Mouse (Mus musculus) forebrain, embryonic 14.5 days (tissue): ENCODE measurements around the gene Ifitm2. TPM values are rescaled to one million over a fixed set of nuclear protein-coding genes. Genes with fewer than 3 reads are reported as not detected.

Experiments
- ATAC-seq: fragments of 200-750 bp; cut with Nextera tagmentation; 2 replicates; pipeline ENCODE4 v1.8.0; 2017; ENCODE audit warnings: mild to moderate bottlenecking, moderate library complexity
- DNase-seq: peaks from one replicate; pipeline ENCODE4 v3.0.0-alpha.2; 2015; ENCODE audit warnings: low spot score
- H3K27ac ChIP-seq: fragments of 300-500 bp; sonication (generic); 2 replicates; pipeline ENCODE4 v1.5.1; 2014; ENCODE audit warnings: low read depth, mild to moderate bottlenecking, control low read depth, low read length, moderate library complexity
- H3K27me3 ChIP-seq: fragments of 300-500 bp; sonication (generic); replicated peaks from 2 replicates; pipeline ENCODE4 v1.6.1; 2014; ENCODE audit warnings: low read length, control low read depth, mixed read lengths; ENCODE audit not compliant: control insufficient read depth, insufficient read depth
- H3K36me3 ChIP-seq: fragments of 300-500 bp; sonication (generic); 2 replicates; pipeline ENCODE4 v1.6.1; 2014; ENCODE audit warnings: low read length, control low read depth; ENCODE audit not compliant: control insufficient read depth, insufficient read depth
- H3K4me1 ChIP-seq: fragments of 300-500 bp; sonication (generic); 2 replicates; pipeline ENCODE4 v1.6.1; 2014; ENCODE audit warnings: antibody characterized with exemption, low read length, control low read depth; ENCODE audit not compliant: control insufficient read depth, insufficient read depth
- H3K4me2 ChIP-seq: fragments of 300-500 bp; sonication (generic); 2 replicates; pipeline ENCODE4 v1.6.1; 2014; ENCODE audit warnings: mild to moderate bottlenecking, control low read depth, low read length
- H3K4me3 ChIP-seq: fragments of 300-500 bp; sonication (generic); 2 replicates; pipeline ENCODE4 v1.5.1; 2014; ENCODE audit warnings: low read depth, low read length, control low read depth
- H3K9ac ChIP-seq: fragments of 300-500 bp; sonication (generic); 2 replicates; pipeline ENCODE4 v1.6.1; 2014; ENCODE audit warnings: mild to moderate bottlenecking, low read length, control low read depth, moderate library complexity
- H3K9me3 ChIP-seq: fragments of 300-500 bp; sonication (generic); replicated peaks from 2 replicates; pipeline ENCODE4 v1.6.1; 2016; ENCODE audit warnings: low read length, control low read depth, mixed read lengths; ENCODE audit not compliant: control insufficient read depth
- WGBS: fragments of 180-500 bp; shearing (Covaris S2); extraction: QIAGEN DNeasy Blood & Tissue Kit; methylation state at CpG from one replicate; pipeline ENCODE4 v1.1.7; 2014; 5-methylcytosine and 5-hydroxymethylcytosine counted together
- polyA plus RNA-seq: library from polyadenylated mRNA; unstranded; fragments of >200 nt; fragmentation: Nextera tagmentation; extraction: Ambion mirVana; gene quantifications from 2 replicates; pipeline ENCODE4 v1.2.1, GENCODE M21; 2014

Gene Ifitm2
- polyA plus RNA-seq, 1 experiment from 2014 or later = 235 TPM

DNA sequence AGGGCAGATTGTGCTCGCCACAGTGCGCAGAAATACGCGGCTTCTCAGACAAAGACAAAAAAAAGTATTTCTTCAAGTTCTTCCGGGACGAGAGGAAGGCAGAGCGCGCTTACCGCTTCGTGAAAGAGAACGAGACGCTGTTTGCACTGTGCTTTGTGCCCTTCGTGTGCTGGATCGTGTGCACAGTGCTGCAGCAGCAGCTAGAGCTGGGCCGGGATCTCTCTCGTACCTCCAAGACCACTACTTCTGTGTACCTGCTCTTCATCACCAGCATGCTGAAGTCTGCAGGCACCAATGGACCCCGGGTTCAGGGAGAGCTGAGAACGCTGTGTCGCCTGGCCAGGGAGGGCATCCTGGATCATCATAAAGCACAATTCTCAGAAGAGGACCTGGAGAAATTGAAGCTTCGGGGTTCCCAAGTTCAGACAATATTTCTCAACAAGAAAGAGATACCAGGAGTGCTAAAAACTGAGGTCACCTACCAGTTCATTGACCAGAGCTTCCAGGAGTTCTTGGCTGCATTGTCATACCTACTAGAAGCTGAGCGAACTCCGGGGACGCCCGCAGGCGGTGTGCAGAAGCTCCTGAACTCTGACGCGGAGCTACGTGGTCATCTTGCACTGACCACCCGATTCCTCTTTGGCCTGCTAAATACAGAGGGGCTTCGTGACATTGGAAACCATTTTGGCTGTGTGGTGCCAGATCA is 32.6 kb downstream of the Ifitm2 start:
- H3K4me1 ChIP-seq = no peaks in the 10 kb centered on the region; the same call in 1 of the 2 replicates
- peak overlapping the region; percentile 55 for H3K9ac ChIP-seq
- no peak overlapping the region for H3K27ac ChIP-seq
- H3K4me2 ChIP-seq = peak overlapping the region; percentile 93
- ATAC-seq = peak; percentile 40; the same call in 1 of the 2 replicates
- H3K27me3 ChIP-seq = peaks cover 47% of the 10 kb centered on the region
- no peaks in the 10 kb centered on the region for H3K36me3 ChIP-seq
- H3K4me3 ChIP-seq = peak overlapping the region; percentile 42
- H3K9me3 ChIP-seq = no peaks in the 10 kb centered on the region
- 20% methylated on average over 30 of the region's 30 CpGs for WGBS
- DNase-seq = no peak

DNA sequence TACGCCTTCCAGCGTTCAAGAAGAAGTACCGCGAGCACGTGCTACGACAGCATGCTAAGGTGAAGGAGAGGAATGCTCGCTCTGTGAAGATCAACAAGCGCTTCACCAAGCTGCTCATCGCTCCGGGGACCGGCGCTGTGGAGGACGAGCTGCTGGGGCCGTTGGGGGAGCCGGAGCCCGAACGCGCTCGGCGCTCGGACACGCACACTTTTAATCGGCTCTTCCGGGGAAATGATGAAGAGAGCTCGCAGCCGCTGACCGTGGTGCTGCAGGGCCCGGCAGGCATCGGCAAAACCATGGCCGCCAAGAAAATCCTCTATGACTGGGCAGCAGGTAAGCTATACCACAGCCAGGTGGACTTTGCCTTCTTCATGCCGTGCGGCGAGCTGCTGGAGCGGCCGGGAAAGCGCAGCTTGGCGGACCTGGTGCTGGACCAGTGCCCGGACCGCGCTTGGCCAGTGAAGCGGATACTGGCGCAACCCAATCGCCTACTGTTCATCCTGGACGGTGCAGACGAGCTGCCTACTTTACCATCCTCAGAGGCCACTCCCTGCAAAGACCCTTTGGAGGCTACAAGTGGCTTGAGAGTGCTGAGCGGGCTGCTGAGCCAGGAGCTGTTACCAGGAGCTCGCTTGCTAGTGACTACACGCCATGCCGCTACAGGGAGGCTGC is 33.3 kb downstream of the Ifitm2 start:
- peak; percentile 46 for ATAC-seq
- H3K9ac ChIP-seq = peak overlapping the region; percentile 55
- no peaks in the 10 kb centered on the region for H3K9me3 ChIP-seq
- no peaks in the 10 kb centered on the region for H3K36me3 ChIP-seq
- peaks cover 47% of the 10 kb centered on the region for H3K27me3 ChIP-seq
- peak overlapping the region; percentile 42 for H3K4me3 ChIP-seq
- H3K4me2 ChIP-seq = peak overlapping the region; percentile 93
- no peak overlapping the region for H3K27ac ChIP-seq
- no peaks in the 10 kb centered on the region; the same call in 1 of the 2 replicates for H3K4me1 ChIP-seq
- DNase-seq = peak; percentile 55
- WGBS = 1% methylated on average over 49 of the region's 49 CpGs

DNA sequence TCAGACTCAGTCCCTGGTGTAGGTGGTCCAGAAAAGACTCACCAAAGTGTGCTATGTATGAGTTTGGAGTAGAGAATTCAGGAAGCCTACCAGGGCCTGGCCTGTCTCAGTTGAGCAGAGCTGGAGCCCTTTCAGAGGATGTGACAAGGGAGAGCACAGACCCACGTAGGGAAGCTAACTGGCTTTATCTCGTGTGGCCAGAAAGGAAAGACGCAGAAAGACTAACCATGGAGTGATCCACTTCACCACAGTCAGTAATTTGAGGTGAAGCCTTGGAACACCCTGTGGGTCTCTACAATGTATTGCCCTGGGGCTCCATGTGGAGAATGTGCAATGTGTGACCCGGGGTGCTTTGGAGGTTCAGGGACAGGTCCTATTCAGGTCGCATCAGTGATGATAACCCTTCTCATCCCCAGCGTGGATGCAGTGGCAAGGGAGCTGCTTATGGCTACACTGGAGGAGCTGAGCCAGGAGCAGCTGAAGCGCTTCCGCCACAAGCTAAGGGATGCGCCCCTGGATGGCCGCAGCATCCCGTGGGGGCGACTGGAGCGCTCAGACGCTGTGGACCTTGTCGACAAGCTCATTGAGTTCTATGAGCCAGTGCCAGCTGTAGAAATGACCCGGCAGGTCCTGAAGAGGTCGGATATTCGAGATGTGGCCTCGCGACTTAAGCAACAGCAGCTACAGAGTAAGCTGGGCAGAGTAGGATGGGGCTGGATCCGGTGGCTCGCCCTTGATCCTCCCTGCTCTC is 34.4 kb downstream of the Ifitm2 start:
- Histone ChIP-seq H3K9ac (no peak overlapping the region), H3K4me2 (peak overlapping the region; percentile 93; the same call in 1 of the 2 replicates), H3K36me3 (no peaks in the 10 kb centered on the region), H3K4me3 (0 out of 2 replicates have a peak overlapping the region, but pooled peaks have one; percentile 42), H3K27me3 (peaks cover 47% of the 10 kb centered on the region), H3K9me3 (no peaks in the 10 kb centered on the region), H3K27ac (no peak overlapping the region), H3K4me1 (no peaks in the 10 kb centered on the region; the same call in 1 of the 2 replicates)
- no peak for DNase-seq
- no peak for ATAC-seq
- 33% methylated on average over 22 of the region's 22 CpGs for WGBS

DNA sequence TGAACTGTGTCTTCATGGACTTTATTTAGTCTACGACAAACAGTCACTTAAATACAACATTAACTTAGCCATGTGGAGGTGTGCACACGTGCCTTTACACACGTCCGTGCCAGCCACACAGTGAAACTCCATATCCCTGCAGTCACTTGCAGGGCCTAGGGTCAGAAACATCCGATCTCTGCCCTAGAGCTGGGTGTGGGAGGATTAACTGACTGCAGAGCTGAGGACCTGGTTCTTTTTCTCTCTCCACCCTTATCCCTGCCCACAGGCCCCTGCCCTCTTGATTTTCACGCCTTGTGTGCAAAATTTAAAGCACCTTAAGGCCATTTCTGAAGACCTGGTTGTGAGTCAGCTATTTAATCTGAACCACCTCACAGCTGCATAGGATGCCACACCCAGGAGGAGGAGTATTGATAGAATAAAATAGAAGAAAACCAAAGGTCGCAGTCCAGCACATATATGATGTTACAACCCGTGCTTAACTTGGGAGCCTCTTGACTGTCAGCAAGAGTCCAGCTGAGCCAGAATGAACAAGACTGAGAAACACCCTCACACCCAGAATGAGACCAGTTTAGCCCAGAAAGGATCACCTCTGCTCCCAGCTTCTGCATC is 35.3 kb downstream of the Ifitm2 start, which contains the start of gene Nlrp6:
TSS of gene Nlrp6 (plus strand) at position 485 of the 612 bp plus-strand sequence.
- no peak for DNase-seq
- Histone ChIP-seq H3K27me3 (peaks cover 47% of the 10 kb centered on the region), H3K36me3 (no peaks in the 10 kb centered on the region), H3K4me3 (0 out of 2 replicates have a peak within 1 kb of the TSS, but pooled peaks have one; percentile 42), H3K9me3 (no peaks in the 10 kb centered on the region), H3K27ac (no peak within 1 kb of the TSS), H3K9ac (no peak within 1 kb of the TSS), H3K4me2 (no peak within 1 kb of the TSS; the same call in 1 of the 2 replicates), H3K4me1 (no peaks in the 10 kb centered on the region; the same call in 1 of the 2 replicates)
- ATAC-seq = no peak
- WGBS = 77% methylated on average over 8 of the region's 8 CpGs

DNA sequence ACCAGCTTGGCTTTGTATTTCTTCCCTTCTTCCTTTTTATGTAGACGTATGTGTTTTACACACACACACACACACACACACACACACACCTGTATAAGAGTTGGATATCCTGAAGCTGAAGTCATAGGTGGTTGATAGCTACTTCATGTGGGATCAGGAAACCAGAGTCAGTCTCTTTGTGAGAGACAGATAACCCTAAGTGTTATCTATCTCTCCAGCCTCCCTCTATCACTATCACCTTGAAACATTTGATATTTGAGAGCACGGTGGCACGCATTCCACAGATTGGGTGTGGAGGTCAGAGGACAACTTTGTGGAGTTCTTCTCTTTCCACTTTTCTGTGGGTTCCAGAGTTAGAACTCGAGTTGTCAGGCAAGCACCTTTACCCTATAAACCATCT is 35.9 kb downstream of the Ifitm2 start:
- no peak overlapping the region for H3K27ac ChIP-seq
- H3K4me1 ChIP-seq = no peaks in the 10 kb centered on the region; the same call in 1 of the 2 replicates
- H3K9me3 ChIP-seq = no peaks in the 10 kb centered on the region
- H3K9ac ChIP-seq = no peak overlapping the region
- H3K4me3 ChIP-seq = no peak overlapping the region
- H3K36me3 ChIP-seq = no peaks in the 10 kb centered on the region
- no peak for ATAC-seq
- H3K4me2 ChIP-seq = no peak overlapping the region
- H3K27me3 ChIP-seq = peaks cover 46% of the 10 kb centered on the region
- no peak for DNase-seq
- WGBS = 84% methylated on average over 4 of the region's 4 CpGs

DNA sequence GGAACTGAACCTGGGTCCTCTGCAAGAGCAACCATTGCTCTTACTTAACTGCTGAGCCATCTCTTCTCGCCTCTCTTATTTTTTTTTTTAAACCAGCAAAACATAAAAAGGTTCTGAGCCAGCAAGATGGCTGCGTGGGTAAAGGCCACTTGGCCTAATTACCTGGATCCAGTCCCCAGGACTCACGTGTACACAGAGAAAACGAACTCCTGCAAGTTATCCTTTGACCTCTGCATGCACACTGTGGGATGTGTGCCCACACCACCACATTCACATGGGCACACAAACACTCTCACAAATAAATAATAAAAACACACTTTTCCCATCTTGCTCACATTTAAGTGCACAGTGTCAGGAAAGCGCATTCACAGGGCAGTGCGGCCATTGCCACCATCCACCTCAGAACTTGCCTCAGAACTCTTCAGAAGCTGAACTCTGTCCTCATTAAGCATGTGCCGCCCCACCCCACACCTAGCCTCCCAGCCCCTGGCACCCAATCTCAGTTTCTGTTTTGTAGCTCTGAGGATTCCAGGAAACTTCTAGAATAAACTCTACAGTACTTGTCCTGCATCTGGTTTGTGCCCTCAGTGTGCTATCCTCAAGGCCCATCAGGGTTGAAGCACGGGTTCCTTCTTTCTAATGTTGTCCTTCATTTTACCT is 41.6 kb downstream of the Ifitm2 start:
- H3K4me3 ChIP-seq = no peak overlapping the region
- H3K27me3 ChIP-seq = no peaks in the 10 kb centered on the region
- H3K9me3 ChIP-seq = no peaks in the 10 kb centered on the region
- ATAC-seq (no peak), DNase-seq (no peak)
- no peak overlapping the region for H3K9ac ChIP-seq
- H3K36me3 ChIP-seq = no peaks in the 10 kb centered on the region
- H3K27ac ChIP-seq = no peak overlapping the region
- H3K4me1 ChIP-seq = no peaks in the 10 kb centered on the region
- H3K4me2 ChIP-seq = no peak overlapping the region
- WGBS = 81% methylated on average over 8 of the region's 8 CpGs

DNA sequence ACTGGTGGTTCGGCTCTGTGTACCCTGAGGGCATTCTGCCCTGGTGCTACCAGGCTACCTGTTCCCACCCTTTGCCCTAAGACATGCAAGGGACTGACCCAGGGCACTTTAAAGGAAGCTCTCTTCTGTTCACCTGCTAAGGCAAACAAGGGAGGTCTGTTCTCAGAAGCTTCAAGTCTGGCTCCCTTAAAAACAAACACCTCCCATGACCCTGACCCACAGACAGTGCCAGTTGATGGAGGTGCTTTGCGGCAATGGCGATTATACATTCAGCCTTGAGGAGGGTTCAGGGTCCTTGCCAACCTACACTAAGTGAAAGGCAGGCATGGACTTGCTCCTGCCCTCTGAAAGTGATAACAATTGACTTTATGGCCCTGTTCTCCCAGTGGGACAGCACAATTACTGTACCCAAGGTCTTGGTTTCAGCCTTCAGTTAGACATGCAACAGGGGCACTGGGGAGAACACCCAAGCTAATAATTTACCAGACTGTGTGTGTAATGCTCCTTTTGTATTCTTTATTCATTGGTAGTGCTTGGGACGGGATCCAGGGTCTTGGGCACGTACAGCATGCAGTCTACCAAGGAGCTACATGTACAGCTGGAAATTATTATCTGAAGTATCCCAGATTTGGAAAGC is 42.8 kb downstream of the Ifitm2 start:
- DNase-seq (no peak), ATAC-seq (no peak)
- Histone ChIP-seq H3K9me3 (no peaks in the 10 kb centered on the region), H3K9ac (no peak overlapping the region), H3K4me1 (peaks cover 4% of the 10 kb centered on the region; the same call in 1 of the 2 replicates), H3K27ac (no peak overlapping the region), H3K4me2 (no peak overlapping the region), H3K36me3 (no peaks in the 10 kb centered on the region), H3K4me3 (no peak overlapping the region), H3K27me3 (no peaks in the 10 kb centered on the region)
- 71% methylated on average over 5 of the region's 5 CpGs for WGBS

DNA sequence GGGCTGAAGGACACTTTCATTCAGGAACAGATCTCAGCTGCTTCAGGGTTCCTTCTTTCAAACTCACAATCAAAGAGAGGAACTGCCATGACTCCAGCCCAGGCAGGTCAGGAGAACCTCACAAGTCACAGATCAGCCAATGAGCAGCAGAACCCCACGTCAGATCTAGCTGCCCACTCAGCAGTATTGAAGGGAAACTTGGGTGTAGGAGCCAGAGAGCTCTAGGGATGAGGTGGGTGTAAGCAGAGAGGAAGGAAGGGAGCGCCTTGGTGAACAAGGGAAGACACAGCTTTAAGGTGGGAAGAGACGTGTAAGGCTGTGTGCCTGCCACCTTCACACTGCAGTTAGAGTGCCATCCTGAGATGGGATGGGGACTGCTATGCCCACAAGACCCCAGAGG is 43.5 kb downstream of the Ifitm2 start:
- no peak overlapping the region for H3K27ac ChIP-seq
- H3K4me3 ChIP-seq = no peak overlapping the region
- no peak for DNase-seq
- no peak for ATAC-seq
- no peak overlapping the region for H3K9ac ChIP-seq
- WGBS = 67% methylated on average over 3 of the region's 3 CpGs
- H3K4me1 ChIP-seq = peaks cover 4% of the 10 kb centered on the region; the same call in 1 of the 2 replicates
- no peaks in the 10 kb centered on the region for H3K27me3 ChIP-seq
- H3K36me3 ChIP-seq = no peaks in the 10 kb centered on the region
- H3K9me3 ChIP-seq = no peaks in the 10 kb centered on the region
- no peak overlapping the region for H3K4me2 ChIP-seq
